Mouse (Mus musculus): ENCODE measurements around the gene Sacs. TPM values are rescaled to one million over a fixed set of nuclear protein-coding genes. Genes with fewer than 3 reads are reported as not detected.

The Sacs gene
- polyA plus RNA-seq, 1 experiment from 2014 or later: 2.4 TPM

Other genes starting within 250 kb of the Sacs start
- gene Tnfrsf19, start 92.0 kb upstream of the Sacs start, polyA plus RNA-seq (2015; fragmentation: Nextera tagmentation; extraction: Ambion mirVana): 23.6 and 28.5 TPM in 2 replicates
- gene Sgcg, start 120.0 kb downstream of the Sacs start, polyA plus RNA-seq (2015; fragmentation: Nextera tagmentation; extraction: Ambion mirVana): 0.78 and 1.3 TPM in 2 replicates
- 1.0 and 1.2 TPM in 2 replicates for gene Arl11, start 171.3 kb downstream of the Sacs start, polyA plus RNA-seq (2015; fragmentation: Nextera tagmentation; extraction: Ambion mirVana)
- 8.6 and 8.8 TPM in 2 replicates for gene Ebpl, start 222.0 kb downstream of the Sacs start, polyA plus RNA-seq (2015; fragmentation: Nextera tagmentation; extraction: Ambion mirVana)